Mouse (Mus musculus) megakaryocyte, embryonic 14.5 days (primary cell): Measurements from ENCODE around the gene Mylk2.

Experiments
- FLI1 ChIP-seq: IDR thresholded peaks from 2 replicates; pipeline ENCODE4 v1.6.1; 2012; ENCODE audit warnings: low read length, inconsistent platforms, mixed read lengths
- GATA1 ChIP-seq: IDR thresholded peaks from 3 replicates; pipeline ENCODE4 v1.6.1; 2012; ENCODE audit warnings: mixed read lengths, low read length, inconsistent platforms, borderline replicate concordance

- TF ChIP-seq GATA1 (no peak), FLI1 (no peak)
These were observed 2.3 kb downstream of the Mylk2 start for GRCm38 (mm10) chr2:152913471-152913870.
